Mouse (Mus musculus): ENCODE results near the gene Slc12a7. TPM values are rescaled to one million over a fixed set of nuclear protein-coding genes. Genes with fewer than 3 reads are reported as not detected.

Gene Slc12a7
- polyA plus RNA-seq, 1 experiment from 2014 or later = 44.8 TPM

- Histone ChIP-seq H3K4me3 (ENCODE audit: low read depth, low read length) (no peak overlapping the region), H3K36me3 (ENCODE audit: control insufficient read depth, insufficient read depth, low read length) (no peaks in the 10 kb centered on the region), H3K27me3 (ENCODE audit: control insufficient read depth, insufficient read depth, low read length) (no peaks in the 10 kb centered on the region), H3K27ac (ENCODE audit: low read depth, low read length) (no peak overlapping the region), H3K9ac (ENCODE audit: low read length) (no peak overlapping the region), H3K4me2 (ENCODE audit: low read depth) (no peak overlapping the region), H3K9me3 (ENCODE audit: control insufficient read depth, low read length) (no peaks in the 10 kb centered on the region), H3K4me1 (ENCODE audit: control insufficient read depth, insufficient read depth, low read length) (no peaks in the 10 kb centered on the region)
- WGBS = 55% methylated on average over 4 of the region's 4 CpGs
- DNase-seq (ENCODE audit: low spot score) (peak; percentile 25), ATAC-seq (ENCODE audit: insufficient read depth, low FRiP score, low TSS enrichment) (no peak)
These were observed 10.1 kb downstream of the Slc12a7 start for GRCm38 (mm10) chr13:73742944-73743343.

- Histone ChIP-seq H3K36me3 (ENCODE audit: control insufficient read depth, insufficient read depth, low read length) (no peaks in the 10 kb centered on the region), H3K4me2 (ENCODE audit: low read depth) (no peak overlapping the region), H3K4me1 (ENCODE audit: control insufficient read depth, insufficient read depth, low read length) (no peaks in the 10 kb centered on the region), H3K9me3 (ENCODE audit: control insufficient read depth, low read length) (no peaks in the 10 kb centered on the region), H3K27ac (ENCODE audit: low read depth, low read length) (no peak overlapping the region), H3K27me3 (ENCODE audit: control insufficient read depth, insufficient read depth, low read length) (no peaks in the 10 kb centered on the region), H3K4me3 (ENCODE audit: low read depth, low read length) (no peak overlapping the region), H3K9ac (ENCODE audit: low read length) (no peak overlapping the region)
- ATAC-seq (ENCODE audit: insufficient read depth, low FRiP score, low TSS enrichment) = no peak
- DNase-seq (ENCODE audit: low spot score) = no peak
- WGBS = 72% methylated on average over 3 of the region's 3 CpGs
These were observed 10.8 kb downstream of the Slc12a7 start for GRCm38 (mm10) chr13:73743662-73744061.

GRCm38 (mm10) chr13:73748663-73749440 is 16.0 kb downstream of the Slc12a7 start:
- H3K4me1 ChIP-seq (ENCODE audit: control insufficient read depth, insufficient read depth, low read length) = no peaks in the 10 kb centered on the region
- no peaks in the 10 kb centered on the region for H3K9me3 ChIP-seq (ENCODE audit: control insufficient read depth, low read length)
- no peaks in the 10 kb centered on the region for H3K27me3 ChIP-seq (ENCODE audit: control insufficient read depth, insufficient read depth, low read length)
- no peak for ATAC-seq (ENCODE audit: insufficient read depth, low FRiP score, low TSS enrichment)
- H3K36me3 ChIP-seq (ENCODE audit: control insufficient read depth, insufficient read depth, low read length) = no peaks in the 10 kb centered on the region
- no peak overlapping the region for H3K27ac ChIP-seq (ENCODE audit: low read depth, low read length)
- no peak overlapping the region for H3K4me3 ChIP-seq (ENCODE audit: low read depth, low read length)
- no peak overlapping the region for H3K9ac ChIP-seq (ENCODE audit: low read length)
- H3K4me2 ChIP-seq (ENCODE audit: low read depth) = no peak overlapping the region
- no peak for DNase-seq (ENCODE audit: low spot score)
- 41% methylated on average over 15 of the region's 15 CpGs for WGBS

GRCm38 (mm10) chr13:73750435-73750834 is 17.5 kb downstream of the Slc12a7 start:
- H3K27ac ChIP-seq (ENCODE audit: low read depth, low read length) = no peak overlapping the region
- WGBS = 64% methylated on average over 6 of the region's 6 CpGs
- no peak for ATAC-seq (ENCODE audit: insufficient read depth, low FRiP score, low TSS enrichment)

GRCm38 (mm10) chr13:73751284-73751683 is 18.4 kb downstream of the Slc12a7 start:
- WGBS = 93% methylated on average over 3 of the region's 3 CpGs
- no peaks in the 10 kb centered on the region for H3K9me3 ChIP-seq (ENCODE audit: control insufficient read depth, low read length)
- no peaks in the 10 kb centered on the region for H3K36me3 ChIP-seq (ENCODE audit: control insufficient read depth, insufficient read depth, low read length)
- no peak overlapping the region for H3K4me3 ChIP-seq (ENCODE audit: low read depth, low read length)
- no peak overlapping the region for H3K27ac ChIP-seq (ENCODE audit: low read depth, low read length)
- DNase-seq (ENCODE audit: low spot score) = no peak
- H3K9ac ChIP-seq (ENCODE audit: low read length) = no peak overlapping the region
- no peaks in the 10 kb centered on the region for H3K4me1 ChIP-seq (ENCODE audit: control insufficient read depth, insufficient read depth, low read length)
- no peaks in the 10 kb centered on the region for H3K27me3 ChIP-seq (ENCODE audit: control insufficient read depth, insufficient read depth, low read length)
- ATAC-seq (ENCODE audit: insufficient read depth, low FRiP score, low TSS enrichment) = no peak
- H3K4me2 ChIP-seq (ENCODE audit: low read depth) = no peak overlapping the region

More at GRCm38 (mm10) chr13:73750435-73750834, 17.5 kb downstream of the Slc12a7 start:
- H3K36me3 ChIP-seq (ENCODE audit: control insufficient read depth, insufficient read depth, low read length) = no peaks in the 10 kb centered on the region
- H3K4me3 ChIP-seq (ENCODE audit: low read depth, low read length) = no peak overlapping the region
- H3K27me3 ChIP-seq (ENCODE audit: control insufficient read depth, insufficient read depth, low read length) = no peaks in the 10 kb centered on the region
- H3K4me1 ChIP-seq (ENCODE audit: control insufficient read depth, insufficient read depth, low read length) = no peaks in the 10 kb centered on the region
- no peaks in the 10 kb centered on the region for H3K9me3 ChIP-seq (ENCODE audit: control insufficient read depth, low read length)
- no peak overlapping the region for H3K9ac ChIP-seq (ENCODE audit: low read length)
- no peak for DNase-seq (ENCODE audit: low spot score)
- H3K4me2 ChIP-seq (ENCODE audit: low read depth) = no peak overlapping the region

GRCm38 (mm10) chr13:73755809-73756208 is 22.9 kb downstream of the Slc12a7 start:
- Histone ChIP-seq H3K4me2 (ENCODE audit: low read depth) (no peak overlapping the region), H3K4me3 (ENCODE audit: low read depth, low read length) (no peak overlapping the region), H3K27ac (ENCODE audit: low read depth, low read length) (no peak overlapping the region), H3K9me3 (ENCODE audit: control insufficient read depth, low read length) (no peaks in the 10 kb centered on the region), H3K36me3 (ENCODE audit: control insufficient read depth, insufficient read depth, low read length) (no peaks in the 10 kb centered on the region), H3K27me3 (ENCODE audit: control insufficient read depth, insufficient read depth, low read length) (no peaks in the 10 kb centered on the region), H3K9ac (ENCODE audit: low read length) (no peak overlapping the region), H3K4me1 (ENCODE audit: control insufficient read depth, insufficient read depth, low read length) (no peaks in the 10 kb centered on the region)
- DNase-seq (ENCODE audit: low spot score) = no peak
- WGBS = 82% methylated on average over 3 of the region's 3 CpGs
- ATAC-seq (ENCODE audit: insufficient read depth, low FRiP score, low TSS enrichment) = no peak

- WGBS = 75% methylated on average over 2 of the region's 2 CpGs
- ATAC-seq (ENCODE audit: insufficient read depth, low FRiP score, low TSS enrichment) = no peak
- no peaks in the 10 kb centered on the region for H3K27me3 ChIP-seq (ENCODE audit: control insufficient read depth, insufficient read depth, low read length)
These were observed 24.0 kb downstream of the Slc12a7 start for GRCm38 (mm10) chr13:73756916-73757315.

GRCm38 (mm10) chr13:73757362-73757761 is 24.5 kb downstream of the Slc12a7 start:
- H3K27me3 ChIP-seq (ENCODE audit: control insufficient read depth, insufficient read depth, low read length) = no peaks in the 10 kb centered on the region
- H3K27ac ChIP-seq (ENCODE audit: low read depth, low read length) = no peak overlapping the region
- no peaks in the 10 kb centered on the region for H3K4me1 ChIP-seq (ENCODE audit: control insufficient read depth, insufficient read depth, low read length)
- H3K9me3 ChIP-seq (ENCODE audit: control insufficient read depth, low read length) = no peaks in the 10 kb centered on the region
- no peak overlapping the region for H3K4me3 ChIP-seq (ENCODE audit: low read depth, low read length)
- DNase-seq (ENCODE audit: low spot score) (no peak), ATAC-seq (ENCODE audit: insufficient read depth, low FRiP score, low TSS enrichment) (no peak)
- H3K4me2 ChIP-seq (ENCODE audit: low read depth) = no peak overlapping the region
- no peak overlapping the region for H3K9ac ChIP-seq (ENCODE audit: low read length)
- no peaks in the 10 kb centered on the region for H3K36me3 ChIP-seq (ENCODE audit: control insufficient read depth, insufficient read depth, low read length)

More at GRCm38 (mm10) chr13:73756916-73757315, 24.0 kb downstream of the Slc12a7 start:
- no peaks in the 10 kb centered on the region for H3K36me3 ChIP-seq (ENCODE audit: control insufficient read depth, insufficient read depth, low read length)
- no peak overlapping the region for H3K4me3 ChIP-seq (ENCODE audit: low read depth, low read length)
- H3K9ac ChIP-seq (ENCODE audit: low read length) = no peak overlapping the region
- DNase-seq (ENCODE audit: low spot score) = no peak
- no peaks in the 10 kb centered on the region for H3K9me3 ChIP-seq (ENCODE audit: control insufficient read depth, low read length)
- no peaks in the 10 kb centered on the region for H3K4me1 ChIP-seq (ENCODE audit: control insufficient read depth, insufficient read depth, low read length)
- no peak overlapping the region for H3K4me2 ChIP-seq (ENCODE audit: low read depth)
- H3K27ac ChIP-seq (ENCODE audit: low read depth, low read length) = no peak overlapping the region

GRCm38 (mm10) chr13:73759596-73759995 is 26.7 kb downstream of the Slc12a7 start:
- DNase-seq (ENCODE audit: low spot score) = no peak
- H3K4me2 ChIP-seq (ENCODE audit: low read depth) = no peak overlapping the region
- 83% methylated on average over 3 of the region's 3 CpGs for WGBS
- H3K36me3 ChIP-seq (ENCODE audit: control insufficient read depth, insufficient read depth, low read length) = no peaks in the 10 kb centered on the region
- H3K4me1 ChIP-seq (ENCODE audit: control insufficient read depth, insufficient read depth, low read length) = no peaks in the 10 kb centered on the region
- no peak overlapping the region for H3K4me3 ChIP-seq (ENCODE audit: low read depth, low read length)
- H3K9ac ChIP-seq (ENCODE audit: low read length) = no peak overlapping the region
- H3K9me3 ChIP-seq (ENCODE audit: control insufficient read depth, low read length) = no peaks in the 10 kb centered on the region
- H3K27me3 ChIP-seq (ENCODE audit: control insufficient read depth, insufficient read depth, low read length) = no peaks in the 10 kb centered on the region
- no peak for ATAC-seq (ENCODE audit: insufficient read depth, low FRiP score, low TSS enrichment)
- no peak overlapping the region for H3K27ac ChIP-seq (ENCODE audit: low read depth, low read length)

Data from neural tube, embryonic 11.5 days (tissue).